Mouse (Mus musculus) cerebellum, postnatal 10 days (tissue): ENCODE measurements around the gene Olfr325.
"Not testable (repeated sequence)": the region's sequence is repeated elsewhere in the genome, so short reads cannot be mapped to it uniquely, and the experiment has no call there.

Experiments
- DNase-seq, 2 experiments: peaks; one replicate each; pipeline ENCODE4 v3.0.0; 2021; ENCODE audit warnings: mixed read lengths in 2 of 2

Olfr325 gene

DNA sequence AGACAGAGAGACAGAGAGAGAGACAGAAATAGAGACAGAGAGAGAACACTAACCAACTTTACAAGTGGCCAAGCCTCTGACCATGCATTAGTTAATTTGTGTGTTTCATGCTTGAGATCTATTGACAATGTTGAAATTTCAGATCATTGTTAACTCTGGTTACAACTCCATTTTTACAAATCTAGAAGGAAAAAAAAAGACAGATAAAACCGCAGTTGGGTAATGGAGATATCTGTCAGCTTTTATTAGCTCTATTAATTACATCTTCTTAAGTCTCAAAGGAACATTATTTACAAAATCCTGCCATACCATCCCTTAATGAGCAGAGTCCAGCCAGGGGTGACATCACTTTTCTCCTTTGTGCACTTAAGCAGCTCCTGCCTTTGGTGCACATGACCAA is at the start of gene Olfr325:
Olfr325 (plus strand) TSS at position 301 of the 400 bp plus-strand sequence.
- no peak for DNase-seq

DNA sequence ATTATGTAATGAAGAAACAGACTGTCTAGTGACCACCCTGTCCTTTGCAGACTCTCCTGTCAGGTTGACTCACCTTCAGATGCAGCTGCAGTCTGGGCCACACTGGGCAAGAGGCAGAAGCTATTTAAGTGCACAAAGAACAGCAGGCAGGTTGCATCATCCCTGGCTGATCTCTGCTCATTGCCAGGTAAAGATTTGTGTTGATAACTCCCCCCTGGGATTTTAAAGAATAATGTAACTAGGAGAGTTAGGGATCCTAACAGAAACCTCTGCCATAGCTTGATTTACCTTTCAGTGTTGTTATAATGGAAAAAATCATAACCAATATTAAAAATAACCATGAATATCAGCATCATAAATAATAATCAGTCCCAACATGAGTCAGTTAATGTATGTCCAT is 42.8 kb upstream of the Olfr325 start, which contains the start of gene Olfr330:
Olfr330 (minus strand) TSS at position 101 of the 400 bp plus-strand sequence.
- DNase-seq = not testable (repeated sequence)

DNA sequence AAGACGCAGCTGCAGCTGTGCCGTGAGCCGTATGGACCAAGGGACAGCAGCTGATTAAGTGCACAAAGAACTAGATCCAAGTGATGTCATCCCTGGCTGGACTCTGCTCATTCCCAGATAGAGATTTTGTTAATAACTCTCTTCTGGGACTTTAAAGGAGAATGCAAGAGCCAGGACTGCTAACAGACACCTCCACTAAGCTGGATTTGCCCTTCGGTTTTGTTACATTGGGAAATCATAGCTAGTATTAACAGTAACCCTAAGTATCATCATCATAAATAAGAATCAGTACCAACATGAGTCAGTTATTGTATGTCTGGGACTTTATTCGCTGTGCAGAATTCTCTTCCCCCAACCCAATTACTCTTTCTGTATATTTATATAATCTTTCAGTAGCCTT is 31.2 kb upstream of the Olfr325 start, which contains the start of gene Olfr329-ps:
Olfr329-ps (minus strand) TSS at position 101 of the 400 bp plus-strand sequence.
- no peak for DNase-seq

DNA sequence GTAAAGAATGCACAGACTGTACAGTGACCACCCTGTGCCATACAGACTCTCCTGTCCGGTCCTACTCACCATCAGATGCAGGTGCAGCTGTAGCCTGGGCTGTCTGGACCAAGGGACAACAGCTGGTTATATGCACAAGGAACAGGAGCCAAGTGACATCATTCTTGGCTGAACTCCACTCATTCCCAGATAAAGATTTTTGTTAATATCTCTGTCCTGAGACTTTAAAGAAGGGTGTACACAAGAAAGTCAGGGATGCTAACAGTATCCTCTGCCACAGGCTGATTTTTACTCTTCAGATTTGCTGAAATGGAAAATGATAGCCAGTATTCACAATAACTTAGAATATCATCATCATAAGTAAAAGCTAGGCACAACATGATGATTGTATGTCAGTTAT is 22.0 kb upstream of the Olfr325 start, which contains the start of gene Olfr328:
Olfr328 (minus strand) TSS at position 101 of the 400 bp plus-strand sequence.
- peak; percentile 5 to 7 for DNase-seq

DNA sequence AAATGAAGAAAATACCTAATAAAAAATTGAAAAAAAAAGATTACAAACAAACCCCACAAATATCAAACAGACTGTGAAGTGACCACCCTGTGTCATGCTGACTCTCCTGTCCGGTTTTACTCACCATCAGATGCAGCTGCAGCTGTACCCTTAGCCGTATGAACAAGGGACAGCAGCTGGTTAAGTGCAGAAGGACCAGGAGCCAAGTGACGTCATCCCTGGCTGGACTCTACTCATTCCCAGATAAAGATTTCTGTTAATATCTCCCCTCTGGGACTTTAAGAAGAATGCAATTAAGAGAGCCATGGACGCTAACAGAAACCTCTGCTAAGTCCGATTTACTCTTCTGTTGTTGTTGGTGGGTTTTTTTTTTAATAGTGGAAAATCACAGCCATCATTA is 7.1 kb upstream of the Olfr325 start, which contains the start of gene Olfr224:
Olfr224 (minus strand) TSS at position 149 of the 400 bp plus-strand sequence.
- no peak for DNase-seq

DNA sequence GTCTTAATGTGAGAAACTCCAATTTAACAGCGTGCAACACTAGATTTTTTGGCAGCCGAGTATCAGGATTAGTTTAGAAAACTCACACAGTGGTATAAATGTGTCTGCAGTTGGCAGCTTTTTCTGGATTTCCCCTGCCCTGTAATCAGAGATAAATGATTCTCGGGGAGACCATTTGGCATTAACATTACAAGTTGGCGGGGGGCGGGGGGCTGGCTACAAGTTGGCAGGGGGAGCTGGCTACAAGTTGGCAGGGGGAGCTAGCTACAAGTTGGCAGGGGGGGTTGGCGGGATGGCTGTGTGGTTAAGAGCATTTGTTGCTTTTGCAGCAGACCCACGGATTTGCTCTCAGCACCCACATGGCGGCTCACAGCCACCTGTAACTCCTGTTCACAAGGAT is 1.1 kb downstream of the Olfr325 start:
- DNase-seq = peak; percentile 20 to 66

DNA sequence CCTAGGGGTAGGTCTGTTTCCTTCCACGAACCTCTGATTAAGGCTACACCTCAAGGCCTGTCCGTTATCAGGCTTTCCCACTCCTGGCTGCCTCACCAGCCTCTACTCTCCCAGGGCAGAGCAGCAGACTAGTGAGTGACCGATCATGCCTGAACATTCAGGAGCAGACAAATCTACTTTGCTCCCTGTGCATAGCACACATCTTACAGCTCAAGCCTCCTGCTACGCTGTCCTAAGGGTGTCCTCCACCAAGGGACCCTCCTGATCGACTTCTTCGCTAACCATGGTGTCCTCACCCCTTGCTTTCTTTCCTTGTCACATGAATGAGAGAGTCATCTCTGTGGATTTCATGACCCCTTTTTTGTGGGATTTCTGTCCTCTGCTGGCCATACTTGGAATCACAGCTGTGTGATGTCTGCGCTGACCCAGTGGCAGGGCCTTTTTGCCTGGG is 10.4 kb downstream of the Olfr325 start:
- peak; percentile 73 to 78 for DNase-seq

DNA sequence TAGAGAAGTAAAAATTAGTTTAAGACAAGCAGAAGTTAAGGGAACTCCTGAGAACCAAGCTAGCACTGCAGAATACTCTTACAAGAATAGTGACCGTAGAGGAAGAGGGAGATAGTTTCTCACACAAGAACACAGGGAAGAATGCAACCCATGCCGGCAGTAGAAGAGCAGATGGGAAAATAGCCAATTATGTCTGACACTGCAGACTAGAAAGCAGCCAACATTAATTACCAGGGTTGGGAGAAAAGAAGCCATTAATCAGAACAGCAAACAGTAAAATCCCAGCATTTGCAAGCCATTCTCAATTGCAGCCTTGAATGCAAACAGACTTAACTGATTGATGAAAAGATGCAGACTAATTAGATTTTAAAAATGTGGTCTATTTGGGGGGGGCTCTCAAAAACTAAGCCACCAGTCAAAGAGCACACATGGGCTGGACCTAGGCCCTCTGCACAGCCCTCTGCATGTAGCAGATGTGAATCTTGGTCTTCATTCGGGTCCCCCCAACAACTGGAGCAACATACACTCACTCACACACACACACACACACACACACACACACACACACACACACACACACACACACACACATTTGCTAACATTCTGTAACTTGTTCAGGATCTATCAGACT is 11.2 kb downstream of the Olfr325 start:
- DNase-seq = no peak

DNA sequence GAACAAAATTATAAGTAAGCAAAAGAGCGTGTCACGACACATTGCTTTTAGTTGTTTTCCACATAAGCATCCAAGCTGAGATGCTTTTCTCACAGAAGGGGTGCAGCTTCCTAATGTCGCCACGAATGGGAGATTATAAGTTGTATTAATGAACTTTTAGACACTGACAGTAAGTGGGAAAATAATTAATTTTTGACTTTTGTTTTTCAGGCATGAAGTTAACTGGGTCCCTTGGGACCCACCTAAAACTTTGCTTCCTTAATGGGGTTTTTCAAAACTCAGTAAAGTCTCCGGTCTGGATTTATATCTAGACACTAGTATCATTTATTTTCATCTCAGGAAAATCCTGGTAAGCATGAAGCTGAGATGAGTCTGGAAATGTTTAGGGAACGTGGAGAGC is 17.3 kb downstream of the Olfr325 start, which contains the start of gene Olfr324:
Olfr324 (plus strand) TSS at position 301 of the 400 bp plus-strand sequence.
- DNase-seq = no peak

DNA sequence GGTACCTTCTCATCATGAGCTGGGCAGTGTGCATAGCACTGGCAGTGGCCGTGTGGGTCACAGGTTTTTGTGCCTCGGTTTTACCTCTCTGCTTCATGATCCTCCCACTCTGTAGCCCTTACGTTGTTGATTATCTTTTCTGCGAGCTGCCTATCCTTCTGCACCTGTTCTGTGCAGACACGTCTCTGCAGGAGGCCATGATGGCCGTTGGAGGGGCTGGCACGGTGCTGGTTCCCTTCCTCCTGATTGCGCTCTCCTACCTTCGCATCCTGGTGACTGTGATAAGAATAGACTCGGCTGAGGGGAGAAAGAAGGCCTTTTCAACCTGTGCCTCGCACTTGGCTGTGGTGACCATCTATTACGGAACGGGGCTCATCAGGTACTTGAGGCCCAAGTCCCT is 20.3 kb downstream of the Olfr325 start:
- DNase-seq = no peak

DNA sequence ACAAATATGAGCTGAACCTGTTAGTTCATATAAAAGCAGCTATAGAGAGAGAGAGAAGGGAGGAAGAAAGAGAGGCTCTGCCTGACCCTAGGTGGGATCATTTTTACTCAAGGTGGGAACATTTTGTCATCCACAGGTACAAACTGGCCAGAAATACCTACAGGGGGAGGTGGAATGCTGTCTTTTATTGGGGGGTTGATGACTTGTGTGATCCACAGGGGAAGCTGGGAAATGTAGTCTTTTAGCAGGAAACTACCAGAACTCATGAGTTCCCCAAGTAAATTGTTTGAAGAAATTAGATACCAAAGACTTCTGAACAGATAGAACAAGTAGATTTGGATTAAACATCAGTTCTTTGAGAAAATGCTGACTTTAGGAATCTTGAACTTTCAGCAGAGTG is 24.5 kb downstream of the Olfr325 start:
- DNase-seq = no peak

DNA sequence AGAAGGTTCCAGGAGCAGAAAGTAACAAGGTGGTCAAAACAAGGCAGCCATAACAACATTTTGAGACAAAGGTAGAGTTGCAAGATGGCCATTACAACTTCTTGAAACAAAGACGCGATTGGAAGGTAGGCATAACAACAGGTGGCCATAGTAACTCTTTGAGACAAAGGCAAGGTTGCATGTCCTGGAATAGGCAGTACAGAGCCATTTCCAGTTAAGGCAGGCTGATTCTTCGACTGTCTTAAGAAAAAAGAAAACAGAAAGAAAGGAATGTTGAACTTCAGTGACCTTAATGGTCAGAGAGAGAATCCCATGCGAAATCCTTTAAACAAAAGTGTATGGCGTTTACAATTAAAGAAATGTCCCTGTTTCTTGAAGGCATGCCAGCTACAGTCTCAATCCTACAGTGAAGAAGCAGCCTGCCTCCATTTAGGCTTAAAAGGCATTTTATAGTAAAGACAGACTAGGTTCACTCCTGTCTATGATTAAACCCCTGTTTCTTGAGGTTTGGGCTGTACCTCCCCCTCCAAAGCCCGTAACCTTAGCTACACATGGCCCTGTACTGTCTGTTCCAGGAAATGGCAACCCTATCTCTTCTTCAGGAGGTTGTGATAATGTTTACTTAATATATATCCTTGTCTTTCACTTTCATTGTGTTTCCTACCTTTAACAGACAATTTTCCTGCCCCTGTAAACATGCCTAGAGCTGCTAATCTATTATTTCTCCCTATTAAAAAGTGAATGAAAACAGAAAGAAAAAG is 25.4 kb downstream of the Olfr325 start:
- DNase-seq = no peak

DNA sequence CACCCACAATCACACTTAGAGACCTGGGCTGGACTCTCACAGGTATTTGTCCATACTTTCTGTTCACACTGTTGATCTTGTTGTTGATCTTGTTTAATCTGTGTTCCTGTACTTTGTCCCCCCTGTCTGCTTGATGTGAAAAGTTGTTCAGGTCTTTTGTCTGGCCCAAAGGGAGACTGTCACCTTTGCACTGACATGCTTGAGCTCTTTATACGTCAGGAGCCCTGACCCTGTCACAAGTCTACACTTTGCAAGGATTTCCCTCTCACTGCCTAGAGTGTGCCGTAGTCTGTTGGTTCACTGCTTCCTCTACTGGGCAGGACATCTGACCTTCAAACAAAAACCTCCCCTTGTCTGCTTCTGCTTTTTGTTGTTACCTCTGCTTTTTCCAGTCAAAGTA is 27.2 kb downstream of the Olfr325 start:
- no peak for DNase-seq

DNA sequence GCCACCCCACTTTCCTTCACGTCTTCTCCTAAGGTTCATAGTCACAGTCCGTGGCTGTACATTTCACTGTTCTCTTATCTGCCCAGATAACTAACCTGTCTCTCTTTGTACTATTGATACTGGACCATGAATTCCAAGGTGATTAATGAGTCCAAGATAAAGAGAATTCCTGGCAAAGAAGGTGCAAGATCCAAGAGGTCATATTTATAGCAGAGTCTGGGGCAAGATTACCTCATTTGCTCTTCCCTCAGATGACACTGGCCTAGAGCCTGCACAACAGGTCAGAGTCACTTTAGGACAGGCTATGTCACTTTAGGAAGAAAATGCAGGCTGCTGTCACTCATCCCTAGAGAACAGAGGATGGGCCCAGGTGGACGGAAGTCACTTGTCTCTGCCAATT is 27.7 kb downstream of the Olfr325 start:
- no peak for DNase-seq

DNA sequence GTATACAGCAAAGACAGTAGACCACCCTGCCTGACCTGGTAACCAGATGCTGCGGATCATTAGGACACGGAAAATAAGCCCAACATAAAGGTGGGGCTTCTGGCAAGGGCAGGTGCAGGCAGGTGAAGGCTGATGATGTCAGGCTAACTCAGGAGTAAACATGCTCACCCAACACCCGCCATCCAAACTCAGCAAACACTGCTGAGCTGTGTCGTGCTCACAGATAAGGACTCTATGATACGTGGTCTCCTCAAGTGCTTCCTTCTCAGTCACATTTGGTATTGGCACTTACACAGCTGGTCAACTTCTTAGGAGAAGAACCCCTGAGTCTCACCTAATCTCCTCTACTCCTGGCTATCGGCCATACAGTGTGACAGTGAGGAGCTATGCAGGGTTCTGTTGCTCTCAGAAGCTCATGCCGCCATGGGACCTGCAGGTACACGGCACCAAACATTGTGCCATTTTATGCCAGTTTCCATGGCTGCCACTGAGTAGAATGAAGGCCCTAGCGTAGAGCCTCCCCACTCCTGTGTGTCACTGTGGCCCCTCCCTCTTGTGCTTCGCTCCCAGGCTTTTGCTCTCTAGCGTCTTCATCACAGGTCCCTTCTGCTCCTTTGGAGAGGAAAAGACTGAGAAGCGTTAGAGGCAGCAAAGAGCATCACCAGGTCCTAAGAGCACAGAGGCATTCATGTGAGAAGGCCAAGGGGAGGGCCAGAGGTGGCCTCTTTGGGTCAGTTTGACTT is 28.8 kb downstream of the Olfr325 start:
- no peak for DNase-seq

DNA sequence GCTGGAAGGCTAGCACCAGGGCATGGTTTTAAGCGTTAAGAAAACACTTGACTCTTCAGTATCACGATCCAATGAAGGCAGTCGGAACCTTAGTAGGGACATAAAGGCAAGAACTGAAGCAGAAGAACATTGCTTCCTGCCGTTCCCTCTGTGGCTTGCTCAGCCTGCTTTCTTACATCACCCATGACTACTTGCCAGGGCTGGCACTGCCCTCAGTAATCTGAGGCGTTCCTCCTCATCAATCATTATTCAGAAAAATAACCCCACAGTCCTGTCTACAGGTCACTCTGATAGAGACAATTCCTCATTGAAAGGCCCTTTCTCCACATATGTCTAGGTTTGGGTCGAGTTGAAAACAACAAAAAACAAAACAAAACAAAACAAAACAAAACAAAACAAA is 29.5 kb downstream of the Olfr325 start:
- DNase-seq = no peak

DNA sequence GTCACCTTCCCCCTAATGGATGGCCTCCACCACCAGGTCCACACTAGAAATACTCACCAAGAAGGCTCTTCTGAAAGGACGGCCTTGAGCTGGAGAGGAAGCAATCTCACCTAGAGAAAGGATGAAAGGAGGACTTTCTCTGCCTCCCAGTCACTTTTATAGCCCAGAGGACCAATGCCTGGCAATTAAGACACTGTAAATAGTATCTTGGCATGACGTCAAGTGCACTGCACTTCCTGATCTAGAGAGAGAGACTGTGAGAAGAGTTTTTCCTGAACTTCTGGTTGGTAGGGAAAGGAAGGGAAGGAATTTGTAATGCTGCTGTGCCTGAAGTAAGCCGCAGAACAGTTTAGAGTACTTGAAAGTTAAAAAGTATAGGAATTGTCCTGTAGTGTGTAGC is 35.8 kb downstream of the Olfr325 start:
- DNase-seq = no peak

DNA sequence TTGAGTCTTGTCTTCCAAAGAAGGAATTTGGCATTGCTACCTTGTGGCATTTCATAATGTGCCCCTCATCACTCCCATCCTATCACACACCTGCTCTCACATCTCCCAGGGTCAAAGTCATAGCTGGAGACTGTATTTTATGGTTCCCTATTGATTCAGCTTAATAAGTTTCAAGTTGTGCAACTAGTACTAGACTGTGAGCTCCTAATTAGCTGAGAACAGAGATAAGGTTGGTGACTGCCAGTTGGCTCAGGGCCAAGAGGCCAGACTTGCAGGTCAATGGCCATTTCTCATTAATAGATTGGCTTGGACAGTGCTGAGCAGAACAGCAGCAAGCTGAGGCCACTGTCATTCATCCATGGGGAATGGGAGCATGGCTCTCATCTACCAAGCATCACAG is 37.0 kb downstream of the Olfr325 start:
- peak; percentile 49 to 57 for DNase-seq

DNA sequence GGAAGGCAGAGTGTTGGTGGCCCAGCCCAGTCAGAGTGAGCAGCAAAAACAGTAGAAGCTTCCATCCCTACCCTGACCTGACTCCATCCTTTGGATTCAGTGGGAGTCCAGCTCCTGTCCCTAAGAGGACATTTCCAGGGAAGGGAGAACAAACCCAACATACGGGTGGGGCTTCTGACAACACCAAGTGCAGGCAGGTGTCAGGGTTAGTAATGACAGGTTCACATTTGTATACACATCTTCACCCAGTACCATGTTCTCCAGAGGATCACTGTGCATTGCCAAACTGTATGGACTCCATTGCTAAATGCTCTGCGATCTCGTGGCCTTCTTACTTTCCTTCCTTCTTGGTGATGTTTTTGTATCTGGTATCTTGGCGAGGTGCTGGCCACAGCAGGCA is 38.4 kb downstream of the Olfr325 start, which contains the start of gene 2210407C18Rik:
2210407C18Rik (minus strand) TSS at position 101 of the 400 bp plus-strand sequence.
- DNase-seq = no peak

DNA sequence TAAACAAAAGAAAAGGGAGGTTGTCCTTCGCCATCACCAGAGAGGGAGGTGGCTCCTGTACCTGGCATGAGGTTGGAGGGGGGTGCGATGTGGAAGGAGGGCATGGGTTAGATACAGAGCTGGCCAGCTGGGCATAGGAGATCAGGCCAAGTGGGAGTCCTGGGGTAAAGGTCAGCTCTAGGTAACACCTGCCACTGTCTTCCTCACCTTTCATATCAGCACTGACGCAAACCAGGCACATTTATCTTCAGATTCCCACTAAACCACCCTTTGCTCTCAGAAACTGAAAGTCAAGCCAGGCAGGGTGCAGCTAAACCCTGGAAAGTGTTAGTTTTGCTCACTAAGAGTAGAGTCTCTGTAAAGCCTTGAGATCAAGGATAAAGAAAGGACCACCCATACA is 40.8 kb downstream of the Olfr325 start:
- DNase-seq = no peak

DNA sequence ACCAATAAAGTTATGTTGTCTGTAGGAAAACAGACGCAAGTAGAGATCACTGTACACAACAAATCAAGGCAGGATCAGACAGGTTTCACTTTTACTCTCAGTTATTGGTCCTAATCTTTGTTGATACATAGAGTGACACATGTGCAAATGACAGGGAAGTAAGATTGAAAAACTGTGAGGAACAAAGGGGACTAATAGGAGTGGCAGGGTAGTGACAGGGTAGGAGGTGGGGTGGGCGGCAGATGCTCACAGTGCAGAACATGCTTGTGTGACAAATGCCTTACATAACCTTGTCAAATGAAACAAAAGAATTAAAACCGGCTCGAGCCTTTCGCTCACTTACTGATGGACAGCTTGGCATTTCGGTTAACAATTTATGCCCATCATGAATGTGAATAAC is 41.3 kb downstream of the Olfr325 start:
- no peak for DNase-seq

DNA sequence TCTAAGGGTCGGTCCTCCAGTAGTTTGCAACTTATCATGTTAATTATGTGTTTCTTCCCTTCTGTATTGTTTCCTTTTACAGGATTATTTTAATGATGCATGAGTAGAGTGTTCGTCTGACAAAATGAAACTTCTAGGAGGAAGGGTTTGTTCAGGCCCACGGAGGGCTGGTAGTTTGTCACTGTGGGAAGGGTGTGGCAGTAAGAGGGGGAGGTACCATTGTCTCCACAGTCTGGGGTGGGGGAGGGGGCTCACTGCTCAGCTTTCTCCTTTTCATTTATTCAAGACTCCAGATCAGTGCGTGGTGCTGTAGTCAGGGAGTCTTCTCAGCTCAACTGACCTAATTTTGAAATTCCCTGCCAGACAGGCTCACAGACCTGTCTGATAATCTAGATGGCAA is 48.6 kb downstream of the Olfr325 start:
- no peak for DNase-seq

DNA sequence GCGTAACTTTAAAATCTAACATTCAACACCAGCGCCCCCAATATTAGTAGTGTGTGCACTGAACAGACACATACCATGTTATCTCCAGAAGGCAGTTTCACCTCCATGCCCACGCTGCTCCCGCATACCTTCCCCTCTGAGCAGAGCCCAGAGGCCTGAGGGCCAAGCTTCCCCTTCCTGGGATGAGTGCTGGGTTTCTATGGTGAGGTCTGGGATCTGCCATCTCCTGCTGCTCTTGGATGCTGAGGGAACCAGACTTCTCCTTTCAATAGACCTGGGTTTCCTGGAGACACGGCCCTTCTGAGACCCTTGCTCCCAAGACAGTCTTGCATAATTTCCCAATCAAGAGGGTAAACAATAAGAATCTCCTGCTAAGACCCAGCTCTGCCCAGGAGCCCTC is 52.9 kb downstream of the Olfr325 start, which contains the start of gene Olfr323:
Olfr323 (minus strand) TSS at position 101 of the 400 bp plus-strand sequence.
- DNase-seq = no peak
